Mouse (Mus musculus) liver, embryonic 12.5 days (tissue): ENCODE data around the gene Ushbp1. TPM values are rescaled to one million over a fixed set of nuclear protein-coding genes. Genes with fewer than 3 reads are reported as not detected.
"Not testable (repeated sequence)": the region's sequence is repeated elsewhere in the genome, so short reads cannot be mapped to it uniquely, and the experiment has no call there.

ENCODE experiments used
- ATAC-seq: fragments of 200-750 bp; cut with Nextera tagmentation; 2 replicates; pipeline ENCODE4 v1.8.0; 2017; ENCODE audit warnings: moderate number of reproducible peaks, mild to moderate bottlenecking, moderate library complexity
- H3K27ac ChIP-seq: fragments of 300-500 bp; sonication (generic); 2 replicates; pipeline ENCODE4 v1.5.1; 2016; ENCODE audit warnings: mild to moderate bottlenecking
- H3K27me3 ChIP-seq: fragments of 300-500 bp; sonication (generic); replicated peaks from 2 replicates; pipeline ENCODE4 v1.6.1; 2016; ENCODE audit warnings: mild to moderate bottlenecking, moderate library complexity
- H3K36me3 ChIP-seq: fragments of 300-500 bp; sonication (generic); 2 replicates; pipeline ENCODE4 v1.6.1; 2016; ENCODE audit warnings: mild to moderate bottlenecking, moderate library complexity
- H3K4me1 ChIP-seq: fragments of 300-500 bp; sonication (generic); 2 replicates; pipeline ENCODE4 v1.6.1; 2016
- H3K4me2 ChIP-seq: fragments of 300-500 bp; sonication (generic); 2 replicates; pipeline ENCODE4 v1.6.1; 2016; ENCODE audit warnings: mild to moderate bottlenecking, moderate library complexity
- H3K4me3 ChIP-seq: fragments of 300-500 bp; sonication (generic); 2 replicates; pipeline ENCODE4 v1.5.1; 2016; ENCODE audit warnings: mild to moderate bottlenecking, moderate library complexity
- H3K9ac ChIP-seq: fragments of 300-500 bp; sonication (generic); 2 replicates; pipeline ENCODE4 v1.6.1; 2016; ENCODE audit warnings: mild to moderate bottlenecking, moderate library complexity
- H3K9me3 ChIP-seq: fragments of 300-500 bp; sonication (generic); replicated peaks from 2 replicates; pipeline ENCODE4 v1.6.1; 2016; ENCODE audit warnings: mild to moderate bottlenecking, moderate library complexity
- WGBS: fragments of 180-500 bp; shearing (Covaris S2); methylation state at CpG from one replicate; pipeline ENCODE4 v1.1.7; 2016; ENCODE audit not compliant: insufficient replicate concordance; 5-methylcytosine and 5-hydroxymethylcytosine counted together
- polyA plus RNA-seq: library from polyadenylated mRNA; unstranded; fragments of >200 nt; fragmentation: Nextera tagmentation; extraction: Ambion mirVana; gene quantifications from 2 replicates; pipeline ENCODE4 v1.2.1, GENCODE M21; 2016

Ushbp1 gene
- polyA plus RNA-seq, 1 experiment from 2014 or later, result 3.6 TPM

- Histone ChIP-seq H3K4me2 (peak within 1 kb of the TSS; percentile 94), H3K9ac (peak within 1 kb of the TSS; percentile 79), H3K4me3 (peak within 1 kb of the TSS; percentile 79), H3K4me1 (peaks cover 49% of the 10 kb centered on the region), H3K27me3 (no peaks in the 10 kb centered on the region), H3K9me3 (no peaks in the 10 kb centered on the region), H3K36me3 (peaks cover 20% of the 10 kb centered on the region), H3K27ac (peak within 1 kb of the TSS; percentile 91)
- ATAC-seq, result peak; percentile 77
- WGBS, result under 1% methylated on average over 56 of the region's 56 CpGs
Observed at GRCm38 (mm10) chr8:71366771-71367528, 28.7 kb downstream of the Ushbp1 start, which contains the start of gene Use1. Gene Use1 (plus strand): TSS chr8:71366848.

- Histone ChIP-seq H3K4me2 (no peak overlapping the region), H3K4me3 (no peak overlapping the region), H3K9ac (0 out of 2 replicates have a peak overlapping the region, but pooled peaks have one; percentile 0), H3K9me3 (no peaks in the 10 kb centered on the region), H3K4me1 (no peaks in the 10 kb centered on the region), H3K36me3 (peaks cover 81% of the 10 kb centered on the region), H3K27ac (no peak overlapping the region), H3K27me3 (no peaks in the 10 kb centered on the region)
- ATAC-seq, result no peak
- 80% methylated on average over 3 of the region's 3 CpGs for WGBS
Observed at GRCm38 (mm10) chr8:71358026-71358425, 37.6 kb downstream of the Ushbp1 start.

- no peak overlapping the region for H3K27ac ChIP-seq
- H3K9ac ChIP-seq, result no peak overlapping the region
- ATAC-seq, result no peak
- no peak overlapping the region for H3K4me3 ChIP-seq
- H3K4me2 ChIP-seq, result no peak overlapping the region
- H3K27me3 ChIP-seq, result no peaks in the 10 kb centered on the region
- peaks cover 100% of the 10 kb centered on the region for H3K36me3 ChIP-seq
- 73% methylated on average over 1 of the region's 1 CpGs for WGBS
- H3K4me1 ChIP-seq, result no peaks in the 10 kb centered on the region
- no peaks in the 10 kb centered on the region for H3K9me3 ChIP-seq
Observed at GRCm38 (mm10) chr8:71351520-71351919, 44.1 kb downstream of the Ushbp1 start.

GRCm38 (mm10) chr8:71351117-71351516 is 44.5 kb downstream of the Ushbp1 start:
- no peaks in the 10 kb centered on the region for H3K4me1 ChIP-seq
- no peak overlapping the region for H3K4me3 ChIP-seq
- no peak for ATAC-seq
- 72% methylated on average over 3 of the region's 3 CpGs for WGBS
- no peaks in the 10 kb centered on the region for H3K9me3 ChIP-seq
- no peak overlapping the region for H3K9ac ChIP-seq
- no peak overlapping the region for H3K27ac ChIP-seq
- H3K4me2 ChIP-seq, result no peak overlapping the region
- no peaks in the 10 kb centered on the region for H3K27me3 ChIP-seq
- peaks cover 100% of the 10 kb centered on the region for H3K36me3 ChIP-seq

- Histone ChIP-seq H3K27ac (no peak overlapping the region), H3K27me3 (no peaks in the 10 kb centered on the region), H3K4me2 (no peak overlapping the region), H3K9me3 (no peaks in the 10 kb centered on the region), H3K4me3 (no peak overlapping the region), H3K36me3 (peaks cover 93% of the 10 kb centered on the region), H3K9ac (no peak overlapping the region), H3K4me1 (no peaks in the 10 kb centered on the region)
- 74% methylated on average over 1 of the region's 1 CpGs for WGBS
- no peak for ATAC-seq
Observed at GRCm38 (mm10) chr8:71346581-71346980, 49.0 kb downstream of the Ushbp1 start.

GRCm38 (mm10) chr8:71340625-71341024 is 55.0 kb downstream of the Ushbp1 start:
- no peak overlapping the region for H3K4me2 ChIP-seq
- peaks cover 63% of the 10 kb centered on the region for H3K36me3 ChIP-seq
- H3K9me3 ChIP-seq, result no peaks in the 10 kb centered on the region
- no peak overlapping the region for H3K4me3 ChIP-seq
- no peak overlapping the region for H3K27ac ChIP-seq
- ATAC-seq, result no peak
- no peaks in the 10 kb centered on the region for H3K4me1 ChIP-seq
- H3K27me3 ChIP-seq, result no peaks in the 10 kb centered on the region
- WGBS, result 82% methylated on average over 5 of the region's 5 CpGs
- no peak overlapping the region for H3K9ac ChIP-seq

- not testable (repeated sequence) for H3K27me3 ChIP-seq, H3K9me3 ChIP-seq, H3K27ac ChIP-seq, H3K4me1 ChIP-seq, H3K4me3 ChIP-seq, ATAC-seq, H3K4me2 ChIP-seq, H3K9ac ChIP-seq
- 92% methylated on average over 6 of the region's 6 CpGs for WGBS
- H3K36me3 ChIP-seq, result peaks cover 51% of the 10 kb centered on the region
Observed at GRCm38 (mm10) chr8:71337834-71338233, 57.8 kb downstream of the Ushbp1 start.

Other genes starting within 250 kb of the Ushbp1 start
- 13.5 and 13.8 TPM in 2 replicates for gene Myo9b, start 123.1 kb downstream of the Ushbp1 start, polyA plus RNA-seq
- 60.1 and 62.8 TPM in 2 replicates for gene Haus8, start 122.9 kb downstream of the Ushbp1 start, polyA plus RNA-seq
- gene Use1, start 29.0 kb downstream of the Ushbp1 start, polyA plus RNA-seq, result 60.2 and 61.1 TPM in 2 replicates
- 6.8 and 6.9 TPM in 2 replicates for gene Ocel1, start 24.5 kb downstream of the Ushbp1 start, polyA plus RNA-seq
- 35.3 and 38.8 TPM in 2 replicates for gene Nr2f6, start 13.8 kb downstream of the Ushbp1 start, polyA plus RNA-seq
- gene Babam1, start 1.1 kb upstream of the Ushbp1 start, polyA plus RNA-seq, result 79.0 and 82.6 TPM in 2 replicates
- gene Ankle1, start 10.2 kb upstream of the Ushbp1 start, polyA plus RNA-seq, result 57.9 and 58.3 TPM in 2 replicates
- 16.0 and 17.4 TPM in 2 replicates for gene Abhd8, start 67.9 kb upstream of the Ushbp1 start, polyA plus RNA-seq
- gene Mrpl34, start 69.2 kb upstream of the Ushbp1 start, polyA plus RNA-seq, result 168 and 173 TPM in 2 replicates
- gene Dda1, start 73.4 kb upstream of the Ushbp1 start, polyA plus RNA-seq, result 60.6 and 63.1 TPM in 2 replicates
- 1.2 TPM in 2 replicates for gene Ano8, start 90.2 kb upstream of the Ushbp1 start, polyA plus RNA-seq
- 9.3 and 9.6 TPM in 2 replicates for gene Gtpbp3, start 92.3 kb upstream of the Ushbp1 start, polyA plus RNA-seq
- 44.8 and 46.7 TPM in 2 replicates for gene Plvap, start 116.0 kb upstream of the Ushbp1 start, polyA plus RNA-seq
- 0.30 and 0.57 TPM in 2 replicates for gene Ccdc194, start 129.9 kb upstream of the Ushbp1 start, polyA plus RNA-seq
- 28.7 and 29.4 TPM in 2 replicates for gene Bst2, start 141.7 kb upstream of the Ushbp1 start, polyA plus RNA-seq
- gene Mvb12a, start 147.1 kb upstream of the Ushbp1 start, polyA plus RNA-seq, result 39.2 and 42.7 TPM in 2 replicates
- gene Tmem221, start 163.1 kb upstream of the Ushbp1 start, polyA plus RNA-seq, result 0.61 and 0.75 TPM in 2 replicates
- gene Nxnl1, start 170.8 kb upstream of the Ushbp1 start, polyA plus RNA-seq, result 0.32 and 0.36 TPM in 2 replicates
- gene Slc27a1, start 173.1 kb upstream of the Ushbp1 start, polyA plus RNA-seq, result 4.1 and 4.4 TPM in 2 replicates
- 138 and 144 TPM in 2 replicates for gene Pgls, start 196.4 kb upstream of the Ushbp1 start, polyA plus RNA-seq
- 1.3 and 2.3 TPM in 2 replicates for gene Fam129c, start 201.8 kb upstream of the Ushbp1 start, polyA plus RNA-seq
- gene Colgalt1, start 215.2 kb upstream of the Ushbp1 start, polyA plus RNA-seq, result 29.0 and 30.1 TPM in 2 replicates